Mouse (Mus musculus) urinary bladder, postnatal 25 days (tissue): ENCODE measurements around the gene Gm10665.
"Not testable (repeated sequence)": the region's sequence is repeated elsewhere in the genome, so short reads cannot be mapped to it uniquely, and the experiment has no call there.

Experiments
- DNase-seq: peaks from one replicate; pipeline ENCODE4 v3.0.0; 2022; ENCODE audit warnings: low spot score

Gm10665 gene

GRCm38 (mm10) chr7:22463975-22464374, at the start of gene Gm10665:
Gene Gm10665, minus strand, starts transcription at chr7:22464075.
- DNase-seq, result not testable (repeated sequence)

DNA sequence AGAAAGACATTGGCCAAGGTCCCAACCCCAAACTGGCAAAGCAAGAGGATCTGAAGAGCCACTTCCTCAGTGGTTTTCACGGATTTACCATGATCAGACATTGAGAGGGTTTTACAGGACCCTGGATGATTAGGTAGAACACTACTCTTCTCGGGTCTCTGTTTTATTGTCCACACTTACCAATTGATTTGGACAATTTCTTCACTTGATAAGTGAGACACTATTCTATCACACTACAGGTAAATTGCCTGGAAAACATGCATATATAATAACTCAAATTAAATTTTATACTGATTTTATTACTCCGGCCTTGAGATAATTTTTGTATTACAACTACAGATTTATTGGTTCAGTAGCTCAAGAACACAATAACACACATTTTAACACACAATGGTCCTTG, 35.7 kb upstream of the Gm10665 start, which contains the start of gene Vmn1r151:
Gene Vmn1r151, minus strand, starts transcription at position 101 of the 400 bp plus-strand sequence.
- not testable (repeated sequence) for DNase-seq

GRCm38 (mm10) chr7:22438129-22438528, 25.7 kb downstream of the Gm10665 start, which contains the start of gene Vmn1r149:
Gene Vmn1r149, minus strand, starts transcription at chr7:22438229.
- DNase-seq, result not testable (repeated sequence)

- DNase-seq, result not testable (repeated sequence)
These were observed 50.6 kb downstream of the Gm10665 start, which contains the start of gene Vmn1r148 for GRCm38 (mm10) chr7:22413283-22413682. Gene Vmn1r148, plus strand, starts transcription at chr7:22413583.
